Mouse (Mus musculus) stomach, postnatal 0 days (tissue): Measurements from ENCODE around the gene Angel2. TPM values are rescaled to one million over a fixed set of nuclear protein-coding genes. Genes with fewer than 3 reads are reported as not detected.

Experiments
- ATAC-seq: fragments of 200-750 bp; cut with Nextera tagmentation; 2 replicates; pipeline ENCODE4 v1.8.0; 2017; ENCODE audit not compliant: low FRiP score, low TSS enrichment
- DNase-seq: peaks from one replicate; pipeline ENCODE4 v3.0.0-alpha.2; 2016; ENCODE audit warnings: low spot score
- H3K27ac ChIP-seq: fragments of 300-500 bp; sonication (generic); replicated peaks from 2 replicates; pipeline ENCODE4 v1.5.1; 2014; ENCODE audit warnings: mild to moderate bottlenecking, control low read depth
- H3K27me3 ChIP-seq: fragments of 300-500 bp; sonication (generic); 2 replicates; pipeline ENCODE4 v1.6.1; 2014; ENCODE audit warnings: low read length; ENCODE audit not compliant: control insufficient read depth, insufficient read depth
- H3K36me3 ChIP-seq: fragments of 300-500 bp; sonication (generic); 2 replicates; pipeline ENCODE4 v1.6.1; 2014; ENCODE audit warnings: low read length, mixed read lengths; ENCODE audit not compliant: control insufficient read depth, insufficient read depth
- H3K4me1 ChIP-seq: fragments of 300-500 bp; sonication (generic); replicated peaks from 2 replicates; pipeline ENCODE4 v1.6.1; 2014; ENCODE audit warnings: antibody characterized with exemption; ENCODE audit not compliant: control insufficient read depth, insufficient read depth
- H3K4me2 ChIP-seq: fragments of 300-500 bp; sonication (generic); replicated peaks from 2 replicates; pipeline ENCODE4 v1.6.1; 2014; ENCODE audit warnings: low read depth, mild to moderate bottlenecking, control low read depth, moderate library complexity
- H3K4me3 ChIP-seq: fragments of 300-500 bp; sonication (generic); 2 replicates; pipeline ENCODE4 v1.5.1; 2014; ENCODE audit warnings: low read depth, low read length, control low read depth
- H3K9ac ChIP-seq: fragments of 300-500 bp; sonication (generic); 2 replicates; pipeline ENCODE4 v1.6.1; 2014; ENCODE audit warnings: mild to moderate bottlenecking, low read length, control low read depth, mixed read lengths
- H3K9me3 ChIP-seq: fragments of 300-500 bp; sonication (generic); 2 replicates; pipeline ENCODE4 v1.6.1; 2016; ENCODE audit warnings: low read length; ENCODE audit not compliant: control insufficient read depth
- CTCF ChIP-seq: IDR thresholded peaks from 2 replicates; pipeline ENCODE4 v1.5.1; 2016; ENCODE audit warnings: antibody characterized with exemption, low read depth, mild to moderate bottlenecking, moderate library complexity
- EP300 ChIP-seq: optimal IDR thresholded peaks from 2 replicates; pipeline ENCODE3; 2016; ENCODE audit warnings: antibody characterized with exemption
- WGBS: fragments of 180-500 bp; shearing (Covaris S2); extraction: QIAGEN DNeasy Blood & Tissue Kit; methylation state at CpG from one replicate; pipeline ENCODE4 v1.1.7; 2014; 5-methylcytosine and 5-hydroxymethylcytosine counted together
- polyA plus RNA-seq: library from polyadenylated mRNA; unstranded; fragments of >200 nt; fragmentation: Nextera tagmentation; extraction: Ambion mirVana; gene quantifications from 2 replicates; pipeline ENCODE4 v1.2.1, GENCODE M21; 2015

The Angel2 gene
- polyA plus RNA-seq, 1 experiment from 2014 or later = 20.5 TPM

DNA sequence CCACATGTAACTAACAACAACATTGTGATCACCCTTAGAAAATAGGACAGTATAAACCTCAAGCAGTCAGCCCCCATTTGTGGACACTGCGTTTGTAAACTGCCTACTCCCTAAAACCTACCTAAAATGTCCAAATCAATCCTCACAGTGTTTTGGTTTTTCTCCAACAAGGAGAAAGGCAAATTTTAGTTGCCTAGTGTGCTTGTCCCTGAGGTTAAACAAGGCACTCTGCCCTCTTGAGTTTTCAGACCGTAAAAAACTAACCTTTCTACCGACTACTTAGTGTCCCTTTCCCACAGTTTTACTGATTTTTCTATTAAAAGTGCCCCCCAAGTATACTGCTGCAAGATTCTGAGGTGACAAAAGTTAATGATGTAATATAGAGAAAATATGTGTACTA is 2.4 kb downstream of the Angel2 start:
- Histone ChIP-seq H3K4me2 (peak overlapping the region; percentile 67), H3K9me3 (no peaks in the 10 kb centered on the region), H3K9ac (no peak overlapping the region), H3K27me3 (no peaks in the 10 kb centered on the region), H3K36me3 (no peaks in the 10 kb centered on the region), H3K4me3 (peak overlapping the region; percentile 66), H3K27ac (no peak overlapping the region), H3K4me1 (no peaks in the 10 kb centered on the region)
- ATAC-seq (no peak), DNase-seq (no peak)
- WGBS = 92% methylated on average over 3 of the region's 3 CpGs
- TF ChIP-seq EP300 (no peak), CTCF (no peak)

- Histone ChIP-seq H3K4me1 (no peaks in the 10 kb centered on the region), H3K4me2 (peak overlapping the region; percentile 67), H3K27ac (peak overlapping the region; percentile 99), H3K4me3 (peak overlapping the region; percentile 66), H3K9me3 (no peaks in the 10 kb centered on the region), H3K9ac (peak overlapping the region; percentile 82), H3K36me3 (no peaks in the 10 kb centered on the region), H3K27me3 (no peaks in the 10 kb centered on the region)
- DNase-seq = no peak
- ATAC-seq = peak; percentile 26
- no peak for TF ChIP-seq CTCF
- TF ChIP-seq EP300 = no peak
- WGBS = 8% methylated on average over 16 of the region's 16 CpGs
Measured at GRCm38 (mm10) chr1:190927751-190928369, 2.9 kb downstream of the Angel2 start.

GRCm38 (mm10) chr1:190928370-190929009 is 3.6 kb downstream of the Angel2 start:
- H3K27ac ChIP-seq = peak overlapping the region; percentile 99
- peak overlapping the region; percentile 82 for H3K9ac ChIP-seq
- WGBS = under 1% methylated on average over 50 of the region's 79 CpGs
- H3K27me3 ChIP-seq = no peaks in the 10 kb centered on the region
- no peaks in the 10 kb centered on the region for H3K36me3 ChIP-seq
- H3K4me1 ChIP-seq = no peaks in the 10 kb centered on the region
- ATAC-seq = peak; percentile 97
- TF ChIP-seq CTCF = no peak; the same call in 1 of the 2 replicates
- TF ChIP-seq EP300 = no peak
- H3K4me3 ChIP-seq = peak overlapping the region; percentile 66
- peak; percentile 98 for DNase-seq
- no peaks in the 10 kb centered on the region for H3K9me3 ChIP-seq
- H3K4me2 ChIP-seq = peak overlapping the region; percentile 67

- H3K27ac ChIP-seq = peak overlapping the region; percentile 99
- ATAC-seq (no peak), DNase-seq (no peak)
- WGBS = 4% methylated on average over 27 of the region's 27 CpGs
- peak overlapping the region; percentile 66 for H3K4me3 ChIP-seq
- no peaks in the 10 kb centered on the region for H3K36me3 ChIP-seq
- TF ChIP-seq CTCF (no peak), EP300 (no peak)
- no peaks in the 10 kb centered on the region for H3K9me3 ChIP-seq
- no peaks in the 10 kb centered on the region for H3K4me1 ChIP-seq
- peak overlapping the region; percentile 82 for H3K9ac ChIP-seq
- H3K27me3 ChIP-seq = no peaks in the 10 kb centered on the region
- peak overlapping the region; percentile 67 for H3K4me2 ChIP-seq
Measured at GRCm38 (mm10) chr1:190929010-190929695, 4.2 kb downstream of the Angel2 start.

GRCm38 (mm10) chr1:190930181-190930580 is 5.3 kb downstream of the Angel2 start:
- Histone ChIP-seq H3K27me3 (no peaks in the 10 kb centered on the region), H3K4me3 (no peak overlapping the region), H3K9me3 (no peaks in the 10 kb centered on the region), H3K9ac (no peak overlapping the region), H3K36me3 (no peaks in the 10 kb centered on the region), H3K4me2 (no peak overlapping the region), H3K4me1 (no peaks in the 10 kb centered on the region), H3K27ac (no peak overlapping the region)
- 63% methylated on average over 6 of the region's 6 CpGs for WGBS
- no peak for TF ChIP-seq CTCF
- no peak for TF ChIP-seq EP300
- ATAC-seq = no peak
- no peak for DNase-seq
